In genomic region chr10:60407831-60408230, GRCm38 (mm10) we compare ENCODE assay signal across 8 mouse cellular contexts. TPM values are rescaled to one million over a fixed set of nuclear protein-coding genes. Genes with fewer than 3 reads are reported as not detected.
DNase-seq lines count a peak whose midpoint lies in the region; TF ChIP-seq lines count a peak whose summit lies in the region.

No protein-coding gene starts in this region.

- peaks cover 0 to 9% of the 10 kb centered on the region in 2 experiments; a peak in 2 of 4 replicates for H3K4me1 ChIP-seq in CH12.LX (ENCODE audit: control insufficient read depth in 1 of 2, insufficient read depth in 2 of 2)
- H3K4me1 ChIP-seq in embryonic fibroblast, embryonic 13.5 days (ENCODE audit: control insufficient read depth, insufficient read depth, low read length), result no peaks in the 10 kb centered on the region

- TF ChIP-seq POLR2A in CH12.LX (IDR thresholded peaks at IDR 0.05; ENCODE audit: low read depth, low read length), result no peak
- TF ChIP-seq POLR2A in embryonic fibroblast, embryonic 13.5 days (IDR thresholded peaks at IDR 0.05; ENCODE audit: low read depth, low read length), result no peak

- H3K27ac ChIP-seq in CH12.LX (ENCODE audit: insufficient read depth, low read depth), result no peak overlapping the region
- H3K27ac ChIP-seq in embryonic fibroblast, embryonic 13.5 days (ENCODE audit: insufficient read depth, low read length), result no peak overlapping the region

- in situ Hi-C loops in CH12.LX (cut with MboI; ENCODE audit: low pct_ligation_motif_present, low pct_unique_long_range_greater_than_20kb, low sequenced_read_pairs), result no loop called here

- peaks cover 29% of the 10 kb centered on the region for H3K27me3 ChIP-seq in CH12.LX (replicated peaks)

- DNase-seq in CH12.LX (ENCODE audit: extremely low read depth), result peak; percentile 64
- peak; percentile 66 for DNase-seq in adrenal gland, postnatal 36 days
- peak; percentile 78 for DNase-seq in heart, postnatal 4 days
- DNase-seq in layer of hippocampus, adult 9-11 months, result peak; percentile 39
- peak; percentile 80 for DNase-seq in lung, postnatal 36 days
- DNase-seq in right cerebral cortex, adult 18-20 months, result peak; percentile 50
- DNase-seq in urinary bladder, postnatal 14 days (ENCODE audit: low spot score), result peak; percentile 68

- no peak overlapping the region for H3K9ac ChIP-seq in CH12.LX (ENCODE audit: insufficient read depth, low read depth)

- H3K9me3 ChIP-seq in CH12.LX (replicated peaks; ENCODE audit: low read length), result no peaks in the 10 kb centered on the region

- no peak overlapping the region for H3K4me2 ChIP-seq in CH12.LX (ENCODE audit: insufficient read depth, low read depth, poor library complexity, severe bottlenecking)

- H3K36me3 ChIP-seq in CH12.LX (replicated peaks in 1 of 2; ENCODE audit: control insufficient read depth in 1 of 2, insufficient read depth in 1 of 2, low read length in 1 of 2), result no peaks in the 10 kb centered on the region

- dilution Hi-C loops in CH12.LX (cut with MboI; ENCODE audit: extremely low pct_ligation_motif_present, extremely low pct_unique_long_range_greater_than_20kb, low sequenced_read_pairs), result no loop called here

- TF ChIP-seq EP300 in CH12.LX (IDR thresholded peaks at IDR 0.05; ENCODE audit: low read length), result no peak

- TF ChIP-seq CTCF in CH12.LX (conservative IDR thresholded peaks at IDR 0.05 in 1 of 2, IDR thresholded peaks at IDR 0.05 in 1 of 2; ENCODE audit: low read depth in 2 of 2, low read length in 2 of 2), result peak; percentile 94 to 99
- TF ChIP-seq CTCF in embryonic fibroblast, embryonic 13.5 days (IDR thresholded peaks at IDR 0.05; ENCODE audit: borderline replicate concordance, insufficient read depth, low read length), result peak; percentile 96

- H3K4me3 ChIP-seq in CH12.LX (replicated peaks in 1 of 3; ENCODE audit: low read depth in 2 of 3, low read length in 2 of 3, poor library complexity in 1 of 3), result no peak overlapping the region
- no peak overlapping the region for H3K4me3 ChIP-seq in embryonic fibroblast, embryonic 13.5 days (ENCODE audit: insufficient read depth, low read length)

- H3K79me2 ChIP-seq in CH12.LX (replicated peaks; ENCODE audit: control insufficient read depth, extremely low read depth, insufficient read depth, poor library complexity, severe bottlenecking), result no peaks in the 10 kb centered on the region

- peak; percentile 94 for TF ChIP-seq RAD21 in CH12.LX (IDR thresholded peaks at IDR 0.05; ENCODE audit: low read depth, low read length)

TF ChIP-seq in CH12.LX, 34 proteins besides CTCF, POLR2A, EP300 and RAD21:
- TF ChIP-seq JUND (conservative IDR thresholded peaks at IDR 0.05; ENCODE audit: low read depth, low read length) (no peak), SMC3 (IDR thresholded peaks at IDR 0.05; ENCODE audit: low read depth, low read length) (peak; percentile 95), UBTF (IDR thresholded peaks at IDR 0.05; ENCODE audit: low read depth, low read length) (no peak), ZC3H11A (IDR thresholded peaks at IDR 0.05; ENCODE audit: low read depth, low read length) (peak; percentile 76), IRF4 (IDR thresholded peaks at IDR 0.05; ENCODE audit: low read depth, low read length) (peak; percentile 27; the same call in 1 of the 2 replicates), HCFC1 (IDR thresholded peaks at IDR 0.05; ENCODE audit: low read depth, low read length) (no peak)
TF ChIP-seq in CH12.LX: peak in this region for 3.

RNA-seq across cellular contexts. Expression of gene Gm17455, which starts 8.3 kb away (rescaled TPM):
- total RNA-seq in CH12.LX (2012; rRNA removed) (not detected in 2 replicates), CH12.LX (2014; rRNA removed) (not detected in 2 replicates)
- polyA plus RNA-seq in CH12.LX (2012; ENCODE audit: insufficient read length, low read depth), result not detected in 2 replicates
- total RNA-seq in adrenal gland, postnatal 36 days (2021), result not detected
- polyA plus RNA-seq in embryonic fibroblast, embryonic 13.5 days (2011; ENCODE audit: insufficient read length, low read depth, missing spikeins), result not detected in 2 replicates
- not detected for total RNA-seq in heart, postnatal 4 days (2021)
